Mouse (Mus musculus) forebrain, embryonic 11.5 days (tissue): ENCODE results near the gene S1pr5. TPM values are rescaled to one million over a fixed set of nuclear protein-coding genes. Genes with fewer than 3 reads are reported as not detected.
A peak's percentile ranks its signal among the peaks of the same experiment; 100 is the strongest.

Source experiments
- ATAC-seq: fragments of 200-750 bp; cut with Nextera tagmentation; replicated peaks from 2 replicates; pipeline ENCODE4 v1.8.0; 2017; ENCODE audit warnings: moderate TSS enrichment; ENCODE audit not compliant: low FRiP score
- DNase-seq: peaks from one replicate; pipeline ENCODE4 v3.0.0-alpha.2; 2017; ENCODE audit warnings: low spot score
- H3K27ac ChIP-seq: fragments of 300-500 bp; sonication (generic); 2 replicates; pipeline ENCODE4 v1.5.1; 2014; ENCODE audit warnings: low read depth, low read length
- H3K27me3 ChIP-seq: fragments of 300-500 bp; sonication (generic); 2 replicates; pipeline ENCODE4 v1.6.1; 2014; ENCODE audit warnings: mild to moderate bottlenecking, low read length, mixed read lengths; ENCODE audit not compliant: control insufficient read depth, insufficient read depth
- H3K36me3 ChIP-seq: fragments of 300-500 bp; sonication (generic); 2 replicates; pipeline ENCODE4 v1.6.1; 2014; ENCODE audit warnings: mild to moderate bottlenecking, low read length, moderate library complexity, mixed read lengths; ENCODE audit not compliant: control insufficient read depth, insufficient read depth
- H3K4me1 ChIP-seq: fragments of 300-500 bp; sonication (generic); replicated peaks from 2 replicates; pipeline ENCODE4 v1.6.1; 2014; ENCODE audit warnings: low read length, mixed read lengths; ENCODE audit not compliant: control insufficient read depth, insufficient read depth
- H3K4me2 ChIP-seq: fragments of 300-500 bp; sonication (generic); 2 replicates; pipeline ENCODE4 v1.6.1; 2014; ENCODE audit warnings: low read depth, mild to moderate bottlenecking, low read length, moderate library complexity, mixed read lengths; ENCODE audit not compliant: severe bottlenecking
- H3K4me3 ChIP-seq: fragments of 300-500 bp; sonication (generic); 2 replicates; pipeline ENCODE4 v1.5.1; 2014; ENCODE audit warnings: low read depth, low read length
- H3K9ac ChIP-seq: fragments of 300-500 bp; sonication (generic); 2 replicates; pipeline ENCODE4 v1.6.1; 2014; ENCODE audit warnings: low read length
- H3K9me3 ChIP-seq: fragments of 300-500 bp; sonication (generic); 2 replicates; pipeline ENCODE4 v1.6.1; 2016; ENCODE audit warnings: low read length, mixed read lengths; ENCODE audit not compliant: control insufficient read depth
- WGBS: fragments of 180-500 bp; shearing (Covaris S2); extraction: QIAGEN DNeasy Blood & Tissue Kit; methylation state at CpG from one replicate; pipeline ENCODE4 v1.1.7; 2014; 5-methylcytosine and 5-hydroxymethylcytosine counted together
- polyA plus RNA-seq: library from polyadenylated mRNA; unstranded; fragments of >200 nt; fragmentation: Nextera tagmentation; extraction: Ambion mirVana; gene quantifications from 2 replicates; pipeline ENCODE4 v1.2.1, GENCODE M21; 2014

S1pr5 gene
- polyA plus RNA-seq, 1 experiment from 2014 or later, result 0.09 TPM

DNA sequence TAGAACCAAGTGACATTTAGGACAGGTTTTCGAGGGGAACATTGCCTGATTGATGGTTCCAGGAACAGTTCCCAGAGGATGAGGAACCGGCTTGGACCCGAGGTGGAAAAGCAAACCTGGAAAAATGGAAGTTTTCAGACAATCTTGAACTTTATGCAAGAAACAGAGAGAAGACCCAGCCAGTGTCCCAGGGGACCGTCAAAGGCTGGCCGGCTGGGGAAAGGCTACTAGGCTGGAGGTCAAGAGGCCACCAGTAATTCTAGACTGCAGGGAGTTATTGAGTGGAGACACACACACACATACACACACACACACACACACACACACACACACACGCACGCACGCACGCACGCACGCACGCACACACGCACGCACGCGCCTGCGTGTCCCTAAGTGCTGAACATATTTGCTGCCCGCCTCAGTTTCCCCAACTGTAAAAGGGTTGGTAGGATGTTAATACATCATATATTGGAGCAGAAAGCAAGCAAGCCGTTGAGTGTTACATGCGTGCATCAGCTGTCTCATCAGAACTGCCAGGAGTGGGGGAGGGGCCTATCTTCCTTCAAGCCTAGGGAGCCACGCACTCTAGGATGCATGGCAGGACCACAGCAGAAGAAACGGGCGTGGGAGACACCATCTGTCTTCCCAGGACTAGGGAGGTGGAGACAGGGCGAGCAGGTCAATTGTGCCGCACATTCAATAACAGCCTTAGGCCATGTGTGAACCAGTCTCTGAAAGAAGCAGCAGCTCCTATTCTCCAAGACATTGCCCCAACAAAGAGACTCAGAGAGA, 32.0 kb downstream of the S1pr5 start:
- H3K9ac ChIP-seq, result no peak overlapping the region
- no peak for ATAC-seq
- H3K4me2 ChIP-seq, result no peak overlapping the region
- H3K9me3 ChIP-seq, result no peaks in the 10 kb centered on the region
- no peaks in the 10 kb centered on the region for H3K27me3 ChIP-seq
- peak; percentile 56 for DNase-seq
- H3K36me3 ChIP-seq, result no peaks in the 10 kb centered on the region
- no peaks in the 10 kb centered on the region for H3K4me1 ChIP-seq
- no peak overlapping the region for H3K27ac ChIP-seq
- 73% methylated on average over 25 of the region's 25 CpGs for WGBS
- H3K4me3 ChIP-seq, result no peak overlapping the region

DNA sequence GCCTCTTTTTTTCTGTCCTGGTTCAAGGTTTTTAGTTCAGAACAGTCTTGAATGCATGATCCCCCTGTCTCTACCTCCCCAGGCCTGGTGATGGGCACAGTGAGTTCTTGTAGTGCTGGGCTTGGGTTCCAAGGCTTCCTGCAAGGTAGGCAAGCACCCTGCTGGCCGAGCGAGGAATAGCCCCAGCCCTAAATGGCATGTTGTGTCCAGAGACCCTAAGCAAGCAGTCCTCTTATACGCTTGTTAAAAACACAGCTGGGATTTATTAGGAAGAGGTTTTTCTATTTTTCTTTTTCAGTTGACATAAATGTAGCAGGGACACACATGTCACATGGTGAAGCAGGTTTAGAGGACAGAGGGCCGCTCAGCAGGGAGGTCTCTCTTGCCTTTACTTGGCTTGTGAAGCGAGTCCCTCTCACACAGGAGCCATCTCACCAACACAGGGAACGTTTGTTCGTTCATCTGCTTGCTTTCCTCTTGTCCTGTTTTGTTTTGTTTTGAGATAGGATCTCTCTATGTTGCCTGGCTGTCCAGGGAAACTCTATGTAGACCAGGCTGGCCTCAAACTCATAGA, 34.5 kb downstream of the S1pr5 start:
- Histone ChIP-seq H3K4me2 (no peak overlapping the region), H3K27me3 (no peaks in the 10 kb centered on the region), H3K27ac (no peak overlapping the region), H3K36me3 (no peaks in the 10 kb centered on the region), H3K9me3 (no peaks in the 10 kb centered on the region), H3K4me1 (no peaks in the 10 kb centered on the region), H3K4me3 (no peak overlapping the region), H3K9ac (no peak overlapping the region)
- ATAC-seq (no peak), DNase-seq (peak; percentile 70)
- 41% methylated on average over 7 of the region's 7 CpGs for WGBS

DNA sequence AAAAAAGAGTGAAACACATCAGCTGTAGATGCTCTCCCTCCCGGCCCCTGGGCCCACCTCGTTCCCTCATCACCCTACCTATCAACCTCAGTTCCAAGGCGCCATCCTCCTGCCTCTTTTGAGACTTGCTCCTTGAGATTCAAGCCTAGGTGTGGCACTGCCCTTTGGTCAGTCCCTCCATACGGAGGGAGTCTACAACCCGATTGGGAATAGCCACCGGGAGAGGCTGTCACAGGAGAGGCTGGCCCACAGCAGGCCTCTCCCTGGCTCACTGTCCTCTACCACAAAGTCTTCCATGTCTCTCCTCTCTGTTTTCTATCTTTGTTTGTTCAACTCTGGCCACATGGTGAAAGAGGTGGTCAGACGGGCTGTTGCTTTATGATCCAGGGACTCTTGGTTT, 36.6 kb downstream of the S1pr5 start:
- no peak overlapping the region for H3K4me2 ChIP-seq
- no peak overlapping the region for H3K27ac ChIP-seq
- no peak overlapping the region for H3K9ac ChIP-seq
- no peaks in the 10 kb centered on the region for H3K36me3 ChIP-seq
- no peak overlapping the region for H3K4me3 ChIP-seq
- H3K4me1 ChIP-seq, result no peaks in the 10 kb centered on the region
- no peaks in the 10 kb centered on the region for H3K27me3 ChIP-seq
- DNase-seq (no peak), ATAC-seq (no peak)
- 83% methylated on average over 7 of the region's 7 CpGs for WGBS
- no peaks in the 10 kb centered on the region for H3K9me3 ChIP-seq

DNA sequence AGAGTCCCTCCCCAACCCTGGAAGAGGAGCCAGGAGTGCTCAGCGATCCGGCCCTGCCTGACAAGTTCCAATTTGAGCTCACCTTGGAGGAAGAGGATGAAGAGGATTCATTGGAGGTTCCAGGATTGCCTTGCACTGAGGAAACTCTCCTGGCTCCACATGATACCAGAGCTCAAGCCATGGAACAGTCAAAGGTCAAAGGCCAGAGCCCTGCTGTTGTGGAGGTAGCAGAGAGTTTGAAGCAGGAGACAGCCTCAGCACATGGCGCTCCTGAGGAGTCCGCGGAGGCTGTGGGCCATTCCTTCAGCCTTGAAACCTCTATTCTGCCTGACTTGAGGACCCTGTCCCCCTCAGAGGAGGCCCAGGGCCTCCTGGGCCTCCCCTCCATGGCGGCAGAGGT, 37.4 kb downstream of the S1pr5 start:
- Histone ChIP-seq H3K9me3 (no peaks in the 10 kb centered on the region), H3K27me3 (no peaks in the 10 kb centered on the region), H3K9ac (no peak overlapping the region), H3K4me1 (no peaks in the 10 kb centered on the region), H3K4me3 (no peak overlapping the region), H3K4me2 (no peak overlapping the region), H3K36me3 (no peaks in the 10 kb centered on the region), H3K27ac (no peak overlapping the region)
- WGBS, result 88% methylated on average over 6 of the region's 6 CpGs
- ATAC-seq, result no peak
- no peak for DNase-seq

DNA sequence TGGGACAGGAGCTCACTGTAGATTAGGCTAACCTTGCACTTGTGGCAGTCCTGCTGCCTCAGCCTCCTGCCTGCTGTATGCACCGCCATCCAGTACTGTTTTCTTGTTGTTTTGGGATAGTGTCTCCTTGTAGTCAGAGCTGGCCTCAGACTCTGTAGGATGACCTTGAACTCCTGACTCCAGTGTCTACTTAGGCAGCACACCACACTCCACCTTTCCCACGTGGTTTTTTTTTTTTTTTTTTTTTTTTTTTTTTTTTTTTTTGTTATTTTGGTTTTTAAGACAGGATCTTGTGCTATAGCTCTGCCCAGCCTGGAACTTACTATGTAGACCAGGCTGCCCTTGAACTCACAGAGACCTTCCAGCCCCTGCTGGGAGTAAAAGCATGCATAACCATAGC, 39.6 kb downstream of the S1pr5 start:
- H3K4me2 ChIP-seq, result no peak overlapping the region
- WGBS, result 59% methylated on average over 2 of the region's 2 CpGs
- H3K4me3 ChIP-seq, result no peak overlapping the region
- no peak for DNase-seq
- H3K4me1 ChIP-seq, result peaks cover 7% of the 10 kb centered on the region
- no peak for ATAC-seq
- H3K36me3 ChIP-seq, result no peaks in the 10 kb centered on the region
- no peaks in the 10 kb centered on the region for H3K9me3 ChIP-seq
- H3K27me3 ChIP-seq, result no peaks in the 10 kb centered on the region
- no peak overlapping the region for H3K27ac ChIP-seq
- H3K9ac ChIP-seq, result no peak overlapping the region

DNA sequence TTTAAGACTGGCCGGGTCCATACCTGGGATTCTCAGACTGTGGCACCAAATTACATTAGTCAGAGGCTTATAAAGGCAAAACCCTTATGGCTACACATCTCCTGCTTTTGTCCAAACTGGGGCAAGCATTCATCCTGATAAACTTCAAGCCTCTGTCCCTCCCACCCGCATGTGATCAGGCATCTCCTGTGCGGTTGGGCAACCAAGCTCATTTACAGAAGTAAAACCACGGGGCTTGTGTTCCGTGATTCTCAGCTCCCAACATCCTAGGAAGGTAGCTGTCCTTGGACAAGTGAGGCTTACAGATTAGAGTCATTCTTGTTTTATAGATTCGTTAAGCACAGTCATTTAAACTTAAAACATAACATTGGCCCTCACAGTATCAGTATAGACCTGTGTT, 41.4 kb downstream of the S1pr5 start:
- Histone ChIP-seq H3K4me3 (no peak overlapping the region), H3K27me3 (no peaks in the 10 kb centered on the region), H3K4me2 (no peak overlapping the region), H3K27ac (no peak overlapping the region), H3K9ac (no peak overlapping the region), H3K36me3 (no peaks in the 10 kb centered on the region), H3K9me3 (no peaks in the 10 kb centered on the region), H3K4me1 (peaks cover 7% of the 10 kb centered on the region)
- 88% methylated on average over 6 of the region's 6 CpGs for WGBS
- ATAC-seq (no peak), DNase-seq (no peak)

DNA sequence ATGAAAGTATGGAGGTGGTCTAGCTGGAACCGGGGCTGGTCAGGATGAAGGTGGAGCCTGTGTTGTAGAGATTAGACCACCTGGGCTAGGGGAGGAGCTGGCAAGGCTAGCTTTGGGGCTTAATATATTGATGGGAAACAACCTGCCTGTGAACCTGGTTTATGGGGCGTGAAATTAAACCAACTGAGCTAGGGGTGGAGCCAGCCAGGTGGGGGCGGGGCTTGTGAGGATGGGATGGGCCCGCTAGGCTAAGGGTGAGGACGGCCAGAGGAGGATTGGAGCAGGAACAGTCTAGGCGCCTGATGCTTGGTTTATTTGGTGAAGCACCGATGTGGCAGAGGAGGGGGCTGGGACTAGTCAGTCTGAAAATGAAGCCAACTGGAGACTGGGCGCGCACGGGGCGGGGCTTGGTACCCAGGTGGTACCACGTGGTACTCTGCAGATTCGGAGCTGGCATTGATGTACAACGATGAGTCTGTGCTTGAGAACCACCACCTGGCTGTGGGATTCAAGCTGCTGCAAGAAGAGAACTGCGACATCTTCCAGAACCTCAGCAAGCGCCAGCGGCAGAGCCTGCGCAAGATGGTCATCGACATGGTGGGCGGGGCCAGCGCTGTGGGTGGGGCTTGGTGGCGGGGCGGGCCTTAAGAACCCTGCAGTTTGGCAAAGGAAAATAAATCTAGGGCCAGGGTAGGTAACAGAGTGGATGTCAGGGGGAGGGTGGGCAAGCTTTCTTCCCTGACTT, 43.5 kb downstream of the S1pr5 start:
- peak; percentile 76 for ATAC-seq
- no peak overlapping the region for H3K27ac ChIP-seq
- DNase-seq, result peak; percentile 78

DNA sequence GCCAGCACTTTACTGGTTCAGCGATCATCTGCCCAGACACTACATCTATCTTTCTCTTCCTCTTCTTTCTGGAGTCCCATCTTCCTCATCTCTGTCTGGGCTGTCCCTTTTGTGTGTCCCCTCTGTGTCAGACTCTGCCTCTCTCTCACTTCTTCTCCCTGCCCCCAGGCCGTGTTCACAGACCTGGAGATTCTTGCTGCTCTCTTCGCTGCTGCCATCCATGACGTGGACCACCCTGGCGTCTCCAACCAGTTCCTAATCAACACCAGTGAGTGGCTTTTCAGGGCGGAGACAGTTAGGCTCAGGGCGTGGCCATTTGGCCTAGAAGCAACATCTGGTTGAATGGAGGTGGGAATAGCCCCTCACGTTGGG, 44.1 kb downstream of the S1pr5 start:
- no peak overlapping the region for H3K4me3 ChIP-seq
- no peak for ATAC-seq
- H3K27ac ChIP-seq, result no peak overlapping the region
- H3K27me3 ChIP-seq, result no peaks in the 10 kb centered on the region
- no peak overlapping the region for H3K9ac ChIP-seq
- no peak overlapping the region for H3K4me2 ChIP-seq
- 19% methylated on average over 8 of the region's 8 CpGs for WGBS
- no peaks in the 10 kb centered on the region for H3K36me3 ChIP-seq
- DNase-seq, result no peak
- H3K4me1 ChIP-seq, result peaks cover 7% of the 10 kb centered on the region
- no peaks in the 10 kb centered on the region for H3K9me3 ChIP-seq

More for the DNA sequence above, 43.5 kb downstream of the S1pr5 start:
- H3K27me3 ChIP-seq, result no peaks in the 10 kb centered on the region
- peak overlapping the region; percentile 36 for H3K4me3 ChIP-seq
- H3K9ac ChIP-seq, result peak overlapping the region; percentile 39
- no peaks in the 10 kb centered on the region for H3K9me3 ChIP-seq
- H3K4me2 ChIP-seq, result peak overlapping the region; percentile 61
- H3K36me3 ChIP-seq, result no peaks in the 10 kb centered on the region
- peaks cover 7% of the 10 kb centered on the region for H3K4me1 ChIP-seq
- 3% methylated on average over 23 of the region's 23 CpGs for WGBS
